Mouse (Mus musculus) kidney, postnatal 10 days (tissue): ENCODE data around the gene Camk2d.
A peak's percentile ranks its signal among the peaks of the same experiment; 100 is the strongest.

Experiments used
- DNase-seq: peaks from one replicate; pipeline ENCODE4 v3.0.0; 2021; ENCODE audit warnings: mixed read lengths

Gene Camk2d

DNA sequence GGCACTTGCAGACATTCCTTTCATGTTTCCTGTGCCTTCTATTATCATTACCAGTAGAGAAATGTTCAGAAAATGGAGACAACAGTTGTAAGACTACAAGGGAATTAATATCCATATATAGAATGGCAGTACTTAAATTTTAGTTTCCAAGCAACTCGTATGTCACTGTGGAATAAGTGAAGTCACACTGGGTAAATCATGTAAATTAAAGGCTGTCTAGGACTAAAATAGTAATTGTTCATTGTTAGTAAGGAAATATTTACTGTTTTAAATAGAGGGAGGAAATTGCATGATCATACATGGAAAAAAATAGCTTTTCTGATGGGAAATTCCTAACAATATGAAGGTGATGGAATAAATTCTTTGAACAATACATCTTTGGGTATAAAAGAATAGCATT lies 57.0 kb downstream of the Camk2d start:
- DNase-seq: no peak

DNA sequence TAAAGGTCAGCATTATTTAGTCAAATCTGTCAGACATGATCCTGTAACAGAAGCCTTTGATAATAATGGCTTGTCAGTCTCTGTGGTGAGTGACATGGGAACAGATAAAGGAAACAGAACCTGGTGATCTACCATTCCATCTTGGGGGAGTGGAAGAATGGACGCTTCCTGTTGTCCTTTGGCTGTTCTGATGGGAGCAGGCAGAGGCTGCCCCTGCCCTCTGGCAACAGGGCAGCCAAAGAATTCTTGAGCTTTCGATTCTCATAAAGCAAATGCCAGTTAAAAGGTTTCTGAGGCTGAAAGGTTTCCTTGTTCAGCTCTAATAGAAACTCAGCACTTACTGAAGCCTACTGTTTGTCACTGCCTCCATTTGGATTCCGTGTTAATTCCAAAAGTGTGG lies 60.1 kb downstream of the Camk2d start:
- no peak for DNase-seq

DNA sequence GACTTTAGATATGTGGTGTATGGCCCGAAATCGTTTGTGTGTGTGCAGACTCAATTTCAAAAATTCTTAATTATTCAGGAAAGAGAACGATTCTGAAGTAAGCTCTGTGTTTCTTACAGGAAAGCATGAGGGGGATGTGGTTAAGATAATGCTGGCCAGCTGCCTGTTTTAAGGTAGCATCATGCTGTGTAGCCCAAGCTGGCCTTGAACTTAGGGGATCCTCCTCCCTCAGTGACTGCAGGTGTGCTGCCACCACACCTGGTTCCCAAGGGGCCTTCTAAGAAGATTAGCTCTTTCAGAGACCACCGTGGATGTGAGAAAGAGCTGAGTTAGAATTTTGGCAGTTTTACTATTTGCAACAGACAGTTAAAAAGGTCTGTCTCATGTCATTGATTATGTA lies 61.8 kb downstream of the Camk2d start:
- no peak for DNase-seq

DNA sequence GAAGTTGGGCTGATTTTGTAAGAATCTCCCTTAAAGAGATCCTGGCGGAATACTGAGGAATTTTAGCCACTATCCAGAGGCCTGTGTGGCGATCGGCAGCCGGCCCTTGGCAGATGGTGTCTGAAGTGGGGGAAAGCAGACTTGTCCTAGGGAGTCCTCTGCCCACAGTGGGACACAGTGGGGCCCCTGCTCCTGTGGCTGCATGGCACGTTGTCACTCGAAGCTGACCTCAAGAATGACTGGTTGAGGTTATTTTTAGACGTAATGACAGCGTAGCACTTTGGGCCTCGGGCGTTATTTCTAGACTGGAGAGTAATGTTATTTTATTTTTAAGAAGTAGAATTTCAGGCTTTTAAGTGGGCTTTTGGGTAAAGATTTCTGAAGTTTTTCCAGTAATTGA lies 62.7 kb downstream of the Camk2d start:
- no peak for DNase-seq

DNA sequence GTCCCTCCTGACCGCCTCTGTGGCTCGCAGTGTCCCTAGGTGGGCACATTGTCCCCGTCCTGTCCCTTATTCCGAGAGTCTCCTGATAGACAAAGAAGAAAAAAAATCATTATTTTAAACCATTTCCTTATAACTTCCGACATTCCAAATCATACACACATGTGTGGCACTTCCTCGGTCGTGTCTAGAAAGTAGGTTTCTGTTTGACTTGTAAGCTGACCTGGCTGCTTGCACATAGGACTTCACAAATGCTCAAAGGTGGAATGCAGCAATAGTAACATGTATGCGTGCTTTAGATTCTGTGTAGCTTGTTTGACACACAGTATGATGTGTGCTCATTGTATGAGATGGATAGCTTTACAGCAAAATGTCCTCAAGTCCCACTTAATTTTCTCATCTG lies 63.1 kb downstream of the Camk2d start:
- no peak for DNase-seq

DNA sequence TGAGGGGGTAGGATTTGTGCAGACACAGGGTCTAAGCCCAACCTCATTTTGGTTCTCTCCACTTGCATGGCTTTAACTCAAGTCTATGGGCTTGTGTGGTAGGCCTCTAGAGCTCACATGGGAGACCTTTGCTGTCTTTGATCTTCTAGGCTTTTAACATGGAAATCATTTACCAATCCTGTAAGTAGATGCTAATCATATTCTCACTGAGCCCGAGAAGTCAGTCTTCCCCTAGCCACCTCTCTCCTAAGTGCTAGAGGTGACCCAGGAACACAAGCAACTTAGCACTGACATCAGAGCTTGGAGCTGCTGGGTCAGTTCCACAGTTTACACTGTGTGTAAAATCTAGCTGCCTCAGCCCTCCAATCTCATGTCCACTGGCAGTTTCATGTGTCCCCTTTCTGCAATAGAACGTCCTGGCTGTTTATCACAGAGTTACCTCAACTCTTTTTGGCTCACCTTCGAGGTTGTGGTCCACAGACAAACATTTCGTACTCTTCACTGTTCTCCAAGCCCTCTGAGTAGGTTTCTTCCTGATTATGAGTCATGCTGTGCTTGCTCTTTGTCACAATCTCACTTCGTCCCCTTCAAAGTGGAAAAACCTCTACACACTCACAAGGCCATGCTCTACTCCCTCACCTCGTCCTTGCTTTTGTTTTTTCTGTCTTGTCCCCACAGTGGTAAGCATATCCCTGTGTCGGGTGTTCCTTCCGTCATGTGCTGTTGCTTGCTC lies 63.9 kb downstream of the Camk2d start:
- DNase-seq: no peak

DNA sequence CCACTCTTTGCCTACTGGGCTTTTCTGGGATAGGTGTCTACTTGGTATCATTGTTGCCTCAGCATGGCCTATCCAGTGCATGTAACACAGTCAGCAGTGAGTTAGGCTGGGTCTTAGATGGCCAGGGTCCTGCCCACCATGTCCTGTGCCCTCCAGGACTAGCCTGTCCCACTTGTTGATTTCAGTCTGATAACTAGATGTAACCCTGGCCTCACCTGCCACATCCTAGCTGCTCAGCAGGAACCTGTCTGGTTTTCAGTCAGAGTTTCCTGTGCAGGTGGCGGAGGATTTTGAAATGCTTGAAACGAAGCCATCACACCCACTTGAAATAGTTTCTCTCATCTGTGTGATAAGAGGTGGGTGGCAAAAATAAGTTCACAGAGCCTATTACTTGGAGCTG lies 64.5 kb downstream of the Camk2d start:
- DNase-seq: no peak

DNA sequence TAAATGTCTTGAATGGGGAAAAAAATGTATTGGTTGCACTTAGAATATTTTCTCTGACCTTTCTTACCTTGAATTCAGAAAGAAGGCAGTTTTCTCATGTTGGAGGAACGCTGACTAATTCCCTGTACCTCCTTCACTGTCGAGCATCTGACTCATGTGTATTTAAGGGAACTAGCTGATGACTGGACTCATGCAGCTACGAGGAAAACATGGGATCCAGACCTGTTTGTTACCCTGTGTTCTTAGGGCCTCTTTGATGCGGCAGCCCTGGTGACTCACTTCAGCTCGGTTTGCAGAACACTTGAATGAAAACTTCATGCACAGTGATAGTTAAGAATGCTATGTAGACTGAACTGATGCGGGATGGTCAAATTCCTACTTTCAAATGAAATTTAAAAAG lies 64.9 kb downstream of the Camk2d start:
- no peak for DNase-seq

DNA sequence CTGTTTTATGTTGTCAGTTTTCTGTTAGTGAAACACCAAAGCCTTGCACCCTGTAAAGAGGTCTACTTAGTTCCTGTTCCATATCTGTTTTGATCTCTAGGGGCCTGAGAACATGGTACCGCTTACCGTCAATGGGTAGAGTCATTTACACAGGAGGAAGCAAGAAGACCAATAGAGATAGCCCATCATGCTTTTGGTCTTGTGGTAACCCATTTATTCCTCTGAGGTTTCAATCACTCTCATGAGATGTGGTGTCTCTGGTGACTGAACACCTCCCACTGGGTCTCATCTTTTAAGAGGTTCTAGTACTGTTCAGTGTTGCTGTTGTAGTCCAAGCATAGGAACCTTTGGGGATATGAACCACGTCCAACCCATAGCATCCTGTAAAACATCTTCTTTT lies 65.8 kb downstream of the Camk2d start:
- no peak for DNase-seq

DNA sequence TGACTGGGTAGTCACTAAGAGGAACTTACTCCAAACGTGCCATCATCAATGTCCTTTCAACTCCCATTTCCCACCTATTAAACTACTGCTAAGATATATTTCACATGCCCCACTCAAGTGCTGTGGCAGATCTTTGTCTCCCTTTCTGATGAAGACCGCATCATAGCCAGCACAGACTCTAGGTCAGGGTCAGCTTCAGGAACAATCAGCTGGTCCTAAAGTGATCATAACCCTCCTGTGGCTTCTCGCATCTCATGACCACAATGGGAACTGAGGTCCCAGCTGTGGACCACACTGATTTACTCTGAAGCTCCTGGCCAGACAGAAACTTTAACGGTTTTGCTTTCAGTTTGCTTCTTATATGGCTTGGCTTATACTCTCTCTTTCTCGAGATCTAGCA lies 67.3 kb downstream of the Camk2d start:
- no peak for DNase-seq

DNA sequence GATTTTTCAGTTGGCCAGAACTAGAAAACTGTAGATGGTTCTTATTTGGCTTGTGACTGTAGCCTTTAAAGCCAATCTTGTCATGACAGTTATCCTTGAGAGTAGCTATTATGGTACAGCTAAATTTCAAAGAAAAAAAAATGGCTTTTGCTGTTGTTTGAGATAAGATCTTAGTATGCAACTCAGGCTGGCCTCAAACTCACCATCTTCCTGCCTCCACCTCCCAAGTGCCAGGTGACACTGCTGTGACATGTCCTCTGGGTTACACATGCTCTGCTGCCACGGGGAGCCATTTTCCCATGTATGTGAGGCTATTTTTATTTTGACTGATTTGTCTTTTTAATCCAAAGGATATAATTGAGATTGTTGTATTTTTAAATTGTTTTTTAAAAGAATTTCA lies 69.8 kb downstream of the Camk2d start:
- no peak for DNase-seq

DNA sequence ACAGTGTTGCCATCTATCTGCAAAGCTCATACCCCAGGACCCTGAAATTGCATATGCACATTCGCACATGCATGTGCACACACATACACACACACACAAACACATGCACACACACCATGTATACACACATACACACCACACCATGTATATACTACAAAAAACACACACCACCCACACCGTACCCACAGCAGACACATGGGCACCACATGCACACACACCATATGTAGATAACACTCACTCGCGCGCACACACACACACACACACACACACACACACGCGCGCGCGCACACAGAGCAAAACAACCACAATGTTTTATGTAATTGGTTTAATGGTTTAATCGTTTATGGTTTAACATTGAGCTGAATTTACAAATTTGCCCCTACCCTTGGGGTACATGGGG lies 70.9 kb downstream of the Camk2d start:
- DNase-seq: no peak

DNA sequence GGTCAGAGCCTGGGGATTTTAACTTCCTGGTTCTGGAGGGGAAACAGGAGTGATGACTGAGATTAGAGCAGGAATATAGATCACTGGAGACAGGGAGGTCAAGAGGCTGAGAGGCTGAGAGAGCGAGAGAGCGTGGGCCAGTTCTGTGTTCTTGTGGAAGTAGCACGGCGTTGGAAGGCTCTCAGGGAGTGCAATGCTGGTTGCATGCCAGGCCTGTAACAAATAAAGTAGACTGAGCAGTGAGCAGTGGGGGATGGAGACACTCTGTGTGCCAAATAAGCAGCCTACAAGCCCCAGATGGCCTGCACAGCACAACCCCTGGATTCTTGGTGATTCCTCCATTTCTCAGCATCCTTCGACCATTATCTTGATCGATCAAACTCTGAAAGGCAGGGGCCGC lies 71.3 kb downstream of the Camk2d start:
- peak; percentile 75 for DNase-seq

DNA sequence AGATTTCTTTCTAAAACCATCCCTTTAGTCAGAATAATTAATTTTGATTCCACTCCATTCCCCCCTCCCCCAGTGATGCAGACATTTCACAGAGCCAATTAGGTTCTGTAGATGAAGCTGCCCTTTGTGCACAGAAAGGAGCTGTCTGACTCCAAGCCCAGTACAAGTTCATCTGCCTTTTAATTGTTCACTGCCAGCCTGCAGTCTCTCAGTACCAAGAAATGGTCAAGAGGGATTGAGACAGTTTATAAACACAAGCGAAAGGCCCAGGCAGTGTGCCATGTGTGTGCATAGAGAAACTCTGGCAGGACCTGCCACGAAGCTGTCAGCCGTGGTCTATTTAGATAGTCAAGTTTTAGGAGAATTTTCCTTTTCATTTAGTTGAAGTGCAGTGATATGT lies 72.0 kb downstream of the Camk2d start:
- peak; percentile 43 for DNase-seq

DNA sequence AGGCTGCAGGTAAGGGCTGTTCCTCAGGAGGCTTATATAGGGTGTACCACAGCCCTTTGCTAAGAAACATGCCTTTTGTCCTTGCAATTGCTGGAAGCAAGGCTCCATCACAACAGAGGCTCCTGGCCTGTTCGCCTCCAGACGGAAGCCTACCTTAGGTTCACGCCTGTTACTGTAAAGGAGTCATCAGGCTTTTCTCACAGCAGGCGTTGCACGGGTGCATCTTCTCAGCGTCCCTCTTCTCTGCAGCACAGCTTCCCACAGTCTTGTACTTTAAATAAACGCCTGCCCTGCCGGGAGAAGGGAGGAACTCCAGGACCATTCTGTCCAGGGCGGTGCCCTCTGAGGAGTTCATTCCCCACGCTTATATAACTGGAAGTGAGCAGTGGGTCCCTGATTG lies 72.6 kb downstream of the Camk2d start:
- no peak for DNase-seq

DNA sequence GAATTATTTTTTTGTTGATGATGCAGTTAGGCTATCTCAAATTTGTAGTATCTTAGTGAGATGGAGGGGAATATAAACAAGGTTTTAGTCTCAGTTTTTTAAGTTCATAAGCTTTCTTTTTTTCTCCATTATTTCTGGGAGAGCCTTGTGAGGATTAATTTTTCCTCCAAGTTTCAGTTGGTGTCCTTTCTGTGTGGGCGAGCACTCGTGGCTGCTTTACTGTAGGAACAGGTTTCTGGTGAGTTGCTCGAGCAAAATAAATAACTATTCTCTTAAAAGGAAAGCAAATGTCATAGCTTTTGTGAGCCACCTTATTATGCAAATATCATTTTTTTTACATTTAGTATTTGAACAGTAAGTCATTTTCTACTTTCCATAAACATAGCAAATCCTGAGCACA lies 74.3 kb downstream of the Camk2d start:
- no peak for DNase-seq

DNA sequence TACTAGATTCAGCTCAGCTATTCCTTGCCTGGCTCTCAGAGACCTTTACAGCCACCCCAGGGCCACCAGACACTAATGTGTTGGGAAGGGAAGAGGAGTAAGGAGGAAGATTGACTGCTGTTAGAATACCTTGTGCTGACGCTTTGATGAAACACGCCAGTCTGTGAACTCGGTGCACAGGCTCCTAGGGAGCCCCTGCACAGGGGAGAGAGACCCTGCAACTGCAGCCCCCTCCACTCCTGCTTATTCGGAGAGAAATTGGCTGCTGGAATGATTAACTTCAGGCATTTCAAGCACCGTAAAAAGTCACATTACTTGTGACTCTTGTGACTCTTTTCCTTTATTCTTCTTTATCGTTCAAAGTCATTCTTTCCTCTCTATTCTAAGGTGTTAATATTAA lies 75.2 kb downstream of the Camk2d start:
- DNase-seq: no peak

DNA sequence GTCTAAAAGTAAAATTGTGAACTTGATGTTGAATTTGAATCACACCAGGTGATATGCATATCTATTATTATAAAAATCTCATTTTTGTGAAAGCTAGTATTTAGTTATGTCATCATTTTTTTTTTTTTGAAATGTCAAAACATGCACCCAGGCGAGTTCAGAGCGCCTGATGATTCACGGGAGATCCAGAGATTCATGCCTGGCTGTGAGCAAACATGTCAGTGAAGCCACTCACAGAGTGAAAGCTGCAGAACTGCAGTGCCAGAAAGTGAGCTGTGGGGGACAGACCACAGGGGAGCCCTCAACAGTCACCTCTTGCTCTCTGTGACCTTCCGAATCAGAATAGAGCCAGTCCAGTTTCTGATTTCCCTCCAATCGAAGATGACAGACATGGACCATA lies 84.9 kb downstream of the Camk2d start:
- DNase-seq: no peak

DNA sequence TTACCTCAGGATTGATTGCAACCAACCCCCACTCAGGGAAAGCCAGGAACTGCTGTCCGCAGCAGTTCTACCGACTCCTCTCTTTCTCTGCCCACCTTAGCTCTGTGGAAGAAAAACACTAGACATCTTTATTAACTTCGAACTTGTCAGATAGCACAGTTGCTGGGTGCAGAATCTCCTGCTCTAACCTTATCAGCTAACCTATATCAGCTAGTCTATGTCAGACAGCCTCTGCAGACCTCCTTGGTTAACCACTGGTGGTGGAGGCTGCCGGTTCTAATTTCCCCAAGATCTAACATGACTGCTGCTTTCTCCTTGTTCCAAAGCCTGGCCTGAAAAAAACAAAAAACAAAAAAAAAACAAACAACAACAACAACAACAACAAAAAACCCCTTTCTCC lies 85.9 kb downstream of the Camk2d start:
- DNase-seq: no peak

DNA sequence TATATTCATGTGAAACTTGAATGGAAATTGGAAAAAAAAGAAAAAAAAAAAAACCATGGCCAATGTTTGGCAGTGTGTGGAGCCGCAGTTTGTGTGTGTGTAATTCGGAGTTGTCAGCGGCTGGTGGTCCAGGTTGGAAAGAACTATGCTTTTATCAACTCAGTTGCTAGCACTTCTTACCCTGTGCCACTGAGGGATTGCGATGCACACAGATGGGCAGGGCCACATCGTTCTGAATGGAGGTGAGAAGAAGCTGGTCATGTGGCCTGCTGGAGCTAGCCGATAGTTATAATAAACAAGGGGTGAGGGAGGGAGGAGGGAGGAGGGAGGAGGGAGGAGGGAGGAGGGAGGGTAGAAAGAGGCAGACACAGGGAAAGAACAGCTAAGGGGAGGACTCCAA lies 89.3 kb downstream of the Camk2d start:
- no peak for DNase-seq

DNA sequence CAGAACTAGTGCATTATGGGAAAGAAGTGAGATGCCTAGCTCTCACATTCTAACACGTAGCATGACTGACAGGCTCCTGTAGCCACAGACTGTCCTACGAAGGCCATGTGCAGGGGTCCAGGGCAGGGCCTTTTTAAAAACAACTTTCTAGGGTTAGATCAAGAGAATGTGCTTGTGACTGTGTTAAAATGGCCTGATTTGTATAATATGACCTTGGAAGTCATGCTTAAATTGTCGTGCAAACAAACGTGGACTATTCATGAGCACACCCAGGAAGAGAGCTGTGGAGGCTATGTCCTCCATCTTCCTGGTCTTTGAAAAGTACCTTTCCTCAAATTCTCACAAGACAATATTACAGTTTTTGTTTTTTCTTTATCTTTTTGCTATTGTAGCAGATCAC lies 91.0 kb downstream of the Camk2d start:
- DNase-seq: no peak

DNA sequence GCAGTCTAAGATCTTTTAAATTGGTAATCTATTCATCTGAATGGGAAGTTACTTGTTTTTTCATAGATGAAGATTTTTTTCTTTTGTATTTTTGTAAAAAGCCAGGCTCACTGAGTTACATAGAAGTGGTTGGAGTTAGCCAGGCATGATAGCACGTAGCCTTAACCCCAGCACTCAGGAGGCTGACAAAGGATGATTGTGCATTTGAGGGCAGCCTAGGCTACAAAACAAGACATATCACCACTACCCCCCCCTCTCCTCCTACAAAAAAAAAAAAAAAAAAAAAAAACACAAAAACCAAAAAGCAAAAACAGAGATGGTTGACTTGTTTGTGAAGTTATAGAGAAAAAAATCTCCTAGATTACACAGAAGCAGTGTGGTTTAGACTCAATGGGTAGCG lies 92.4 kb downstream of the Camk2d start:
- DNase-seq: no peak

DNA sequence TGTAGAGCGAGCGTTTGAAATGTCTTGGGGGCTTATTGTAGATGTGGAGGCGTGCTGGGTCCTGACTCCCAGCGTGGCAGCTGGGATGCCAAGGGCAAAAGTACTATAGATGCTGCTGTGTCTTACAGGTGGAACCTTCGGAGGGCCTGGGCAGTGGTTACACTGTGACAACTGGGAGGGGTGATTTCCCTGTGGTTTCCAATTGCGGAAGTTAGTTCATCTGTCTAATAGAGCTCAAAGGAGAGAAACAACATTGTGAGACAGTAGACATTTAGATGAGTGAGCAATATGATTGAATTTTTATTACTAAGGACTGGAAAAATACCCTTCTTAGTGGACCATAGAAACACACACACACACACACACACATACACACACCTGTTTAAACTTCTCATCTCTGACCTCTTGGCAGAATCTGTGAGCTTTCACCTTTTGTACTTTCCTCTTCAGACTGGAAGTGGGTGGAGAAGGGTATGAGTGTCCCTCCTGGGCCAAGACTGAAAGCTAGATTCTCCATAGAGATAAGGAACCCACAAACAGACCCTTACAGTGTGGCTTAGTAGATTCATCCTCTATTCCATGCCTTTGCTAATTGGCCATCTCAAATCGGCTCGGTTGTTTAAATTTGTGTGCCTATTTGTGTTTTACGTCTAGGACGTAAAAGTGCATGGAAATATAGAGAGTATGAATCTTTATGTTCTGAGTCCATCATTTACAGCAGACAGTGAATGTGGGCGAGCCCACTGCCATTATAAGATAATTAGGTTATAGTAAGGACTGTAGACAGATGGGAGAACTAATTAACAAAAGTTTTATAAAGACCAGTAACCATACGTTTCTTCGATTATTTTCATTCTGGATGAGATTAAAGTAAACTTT lies 94.8 kb downstream of the Camk2d start:
- no peak for DNase-seq

DNA sequence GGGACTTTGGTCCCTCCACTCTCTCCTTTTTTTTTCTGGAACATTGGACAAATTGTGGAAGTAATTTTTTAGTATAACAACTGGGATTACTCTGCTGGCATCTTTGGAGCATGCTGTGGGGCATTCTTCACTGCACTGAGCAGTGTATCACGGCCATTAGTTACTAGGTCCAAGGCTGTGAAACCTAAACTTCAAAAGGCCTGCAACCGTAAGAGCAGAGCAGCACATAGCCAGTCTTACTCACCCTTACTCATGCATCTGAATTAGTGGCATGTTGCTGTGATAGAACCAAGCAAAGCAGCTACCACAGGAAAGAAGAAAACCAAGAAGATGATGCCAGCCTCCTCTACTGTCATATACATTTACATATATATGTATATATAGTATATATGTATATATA lies 95.5 kb downstream of the Camk2d start:
- DNase-seq: no peak

DNA sequence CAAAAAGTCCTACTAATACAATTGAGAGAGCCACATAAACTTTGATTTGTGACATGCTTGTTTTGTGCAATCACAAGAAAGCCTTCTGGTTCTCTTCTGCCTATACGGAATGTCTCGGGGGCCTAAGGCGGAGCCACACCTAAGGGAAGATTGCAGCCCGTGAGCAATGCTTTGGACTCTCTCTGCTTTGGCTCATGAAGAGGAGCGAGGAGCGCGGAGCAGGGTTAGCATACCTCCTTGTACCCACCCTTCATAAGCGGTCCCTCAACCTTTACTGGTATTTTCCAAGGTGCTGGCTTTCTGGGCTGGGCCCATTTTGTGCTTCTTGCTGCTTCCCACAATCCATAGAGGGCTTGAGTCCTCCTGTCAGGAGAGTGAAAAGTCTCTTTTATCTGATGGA lies 96.7 kb downstream of the Camk2d start:
- DNase-seq: no peak
